Mouse (Mus musculus) adrenal gland, adult (tissue): ENCODE data around the gene Asb18.

Source experiments
- DNase-seq, 2 experiments: peaks; one replicate each; pipeline ENCODE4 v3.0.0; 2022 to 2023; ENCODE audit warnings: low spot score in 1 of 2; ENCODE audit not compliant: inconsistent age in 2 of 2

Asb18 gene

GRCm38 (mm10) chr1:89912392-89912791 is 102.1 kb downstream of the Asb18 start:
- DNase-seq = no peak

GRCm38 (mm10) chr1:89909796-89910195 is 104.7 kb downstream of the Asb18 start:
- DNase-seq = no peak

GRCm38 (mm10) chr1:89902641-89903040 is 111.8 kb downstream of the Asb18 start:
- no peak for DNase-seq

- DNase-seq = no peak
These were observed 112.2 kb downstream of the Asb18 start for GRCm38 (mm10) chr1:89902236-89902635.

GRCm38 (mm10) chr1:89901381-89901780 is 113.1 kb downstream of the Asb18 start:
- DNase-seq = no peak
